8 mouse cellular contexts compared by ENCODE assay signal in genomic region chr11:7210343-7210742, GRCm38 (mm10). TPM values are rescaled to one million over a fixed set of nuclear protein-coding genes. Genes with fewer than 3 reads are reported as not detected.
DNase-seq lines count a peak whose midpoint lies in the region; ATAC-seq and TF ChIP-seq lines count a peak whose summit lies in the region.

No protein-coding gene starts in this region.

- peak; percentile 62; the same call in 1 of the 2 replicates for TF ChIP-seq CTCF in thymus, adult 2 months (IDR thresholded peaks at IDR 0.05; ENCODE audit: borderline replicate concordance, control insufficient read depth, extremely low read depth, insufficient read depth, low read length, poor library complexity)
- TF ChIP-seq CTCF in olfactory bulb, adult 2 months (IDR thresholded peaks at IDR 0.05; ENCODE audit: insufficient read depth, low read depth, low read length) = peak; percentile 90

- no peaks in the 10 kb centered on the region for H3K36me3 ChIP-seq in thymus, adult 2 months (ENCODE audit: control insufficient read depth, insufficient read depth, low read length)
- peaks cover 10% of the 10 kb centered on the region; the same call in 1 of the 2 replicates for H3K36me3 ChIP-seq in kidney, embryonic 14.5 days (ENCODE audit: control insufficient read depth, insufficient read depth, low read length)
- peaks cover 18% of the 10 kb centered on the region for H3K36me3 ChIP-seq in limb, embryonic 13.5 days

- WGBS in thymus, adult 2 months = 25% methylated on average over 6 of the region's 6 CpGs
- 18% methylated on average over 6 of the region's 6 CpGs for WGBS in kidney, embryonic 14.5 days
- 11% methylated on average over 6 of the region's 6 CpGs for WGBS in limb, embryonic 13.5 days
- WGBS in olfactory bulb, adult 2 months = 24% methylated on average over 6 of the region's 6 CpGs

- no peaks in the 10 kb centered on the region; the same call in 1 of the 2 replicates for H3K27me3 ChIP-seq in thymus, adult 2 months (ENCODE audit: control insufficient read depth, insufficient read depth, low read length)
- H3K27me3 ChIP-seq in kidney, embryonic 14.5 days (ENCODE audit: control insufficient read depth, insufficient read depth, low read length) = peaks cover 27% of the 10 kb centered on the region
- H3K27me3 ChIP-seq in limb, embryonic 13.5 days = peaks cover 45% of the 10 kb centered on the region

- no peak overlapping the region for H3K4me3 ChIP-seq in thymus, adult 2 months (ENCODE audit: control insufficient read depth, insufficient read depth, low read length)
- H3K4me3 ChIP-seq in kidney, embryonic 14.5 days (ENCODE audit: low read length) = no peak overlapping the region
- H3K4me3 ChIP-seq in limb, embryonic 13.5 days = peak overlapping the region; percentile 33
- no peak overlapping the region for H3K4me3 ChIP-seq in olfactory bulb, adult 2 months (ENCODE audit: insufficient read depth, low read depth, low read length)

- no peaks in the 10 kb centered on the region for H3K9me3 ChIP-seq in kidney, embryonic 14.5 days (ENCODE audit: control insufficient read depth, low read length)
- H3K9me3 ChIP-seq in limb, embryonic 13.5 days = no peaks in the 10 kb centered on the region

- no peak for TF ChIP-seq POLR2A in thymus, adult 2 months (IDR thresholded peaks at IDR 0.05; ENCODE audit: control insufficient read depth, extremely low read depth, insufficient read depth, low read length, poor library complexity)
- no peak for TF ChIP-seq POLR2A in olfactory bulb, adult 2 months (IDR thresholded peaks at IDR 0.05; ENCODE audit: insufficient read depth, low read depth, low read length)

- peak; percentile 35 for DNase-seq in thymus, adult 2 months
- no peak for DNase-seq in thymus, adult 18-20 months
- DNase-seq in gastrocnemius, postnatal 36 days = peak; percentile 63 to 72
- peak; percentile 81 for DNase-seq in urinary bladder, postnatal 14 days (ENCODE audit: low spot score)

- 0 out of 2 replicates have a peak overlapping the region, but pooled peaks have one; percentile 31 for H3K4me2 ChIP-seq in kidney, embryonic 14.5 days (replicated peaks; ENCODE audit: low read depth, low read length)
- peak overlapping the region; percentile 54 for H3K4me2 ChIP-seq in limb, embryonic 13.5 days (replicated peaks)

- H3K4me1 ChIP-seq in thymus, adult 2 months (replicated peaks; ENCODE audit: control insufficient read depth, insufficient read depth, low read length) = no peaks in the 10 kb centered on the region
- peaks cover 8% of the 10 kb centered on the region; the same call in 1 of the 2 replicates for H3K4me1 ChIP-seq in kidney, embryonic 14.5 days (ENCODE audit: control insufficient read depth, insufficient read depth, low read length)
- H3K4me1 ChIP-seq in limb, embryonic 13.5 days = peaks cover 31% of the 10 kb centered on the region
- H3K4me1 ChIP-seq in olfactory bulb, adult 2 months (ENCODE audit: control insufficient read depth, insufficient read depth, low read length) = peaks cover 13% of the 10 kb centered on the region

- ATAC-seq in common myeloid progenitor, adult 5-6 weeks (replicated peaks; ENCODE audit: low read depth, poor library complexity, severe bottlenecking) = peak; percentile 66; the same call in 1 of the 2 replicates
- ATAC-seq in kidney, embryonic 14.5 days (ENCODE audit: low FRiP score, low TSS enrichment) = no peak
- ATAC-seq in limb, embryonic 13.5 days (ENCODE audit: low FRiP score, low read depth) = peak; percentile 24; the same call in 1 of the 2 replicates

- intact Hi-C loops in gastrocnemius, postnatal 36 days (cut with DNase I) = loop anchor here (1.0 to 10.0 kb wide), 5 partner anchors 127 to 1092 kb away; no protein-coding TSS in a partner anchor

- H3K9ac ChIP-seq in kidney, embryonic 14.5 days (ENCODE audit: low read depth, low read length) = no peak overlapping the region
- no peak overlapping the region for H3K9ac ChIP-seq in limb, embryonic 13.5 days

- no peak overlapping the region for H3K27ac ChIP-seq in thymus, adult 2 months (ENCODE audit: control insufficient read depth, insufficient read depth, low read length)
- H3K27ac ChIP-seq in kidney, embryonic 14.5 days (ENCODE audit: low read depth, low read length) = no peak overlapping the region
- H3K27ac ChIP-seq in limb, embryonic 13.5 days = no peak overlapping the region
- no peak overlapping the region for H3K27ac ChIP-seq in olfactory bulb, adult 2 months (ENCODE audit: insufficient read depth, low read depth, low read length)

RNA-seq across cellular contexts. Expression of gene Igfbp3, which starts 3.4 kb away (rescaled TPM):
- 11.9 and 12.1 TPM in 2 replicates for polyA plus RNA-seq in thymus, adult 2 months (2012; rRNA removed)
- total RNA-seq in common myeloid progenitor, adult 5-6 weeks (2017) = 0.09 TPM in 1 of 2 replicates, not detected in the other
- 10 to 100 TPM; 14.3 to 15.2 TPM for total RNA-seq in gastrocnemius, postnatal 36 days (2021)
- 45.2 and 70.4 TPM in 2 replicates for polyA plus RNA-seq in kidney, embryonic 14.5 days (2014; fragmentation: Nextera tagmentation; extraction: Ambion mirVana)
- polyA plus RNA-seq in limb, embryonic 13.5 days (2015; fragmentation: Nextera tagmentation; extraction: Ambion mirVana) = 152 and 164 TPM in 2 replicates
- not detected in 2 replicates for polyA plus RNA-seq in olfactory bulb, adult 2 months (2012; ENCODE audit: insufficient read depth, insufficient read length, low replicate concordance, missing spikeins)

RNA-seq across cellular contexts. Expression of gene Igfbp1, which starts 12.8 kb away (rescaled TPM):
- polyA plus RNA-seq in thymus, adult 2 months (2012; rRNA removed) = 0.30 and 0.37 TPM in 2 replicates
- not detected in 2 replicates for total RNA-seq in common myeloid progenitor, adult 5-6 weeks (2017)
- total RNA-seq in gastrocnemius, postnatal 36 days (2021) = not detected
- 2.5 and 3.3 TPM in 2 replicates for polyA plus RNA-seq in kidney, embryonic 14.5 days (2014; fragmentation: Nextera tagmentation; extraction: Ambion mirVana)
- 2.3 and 3.6 TPM in 2 replicates for polyA plus RNA-seq in limb, embryonic 13.5 days (2015; fragmentation: Nextera tagmentation; extraction: Ambion mirVana)
- not detected in 2 replicates for polyA plus RNA-seq in olfactory bulb, adult 2 months (2012; ENCODE audit: insufficient read depth, insufficient read length, low replicate concordance, missing spikeins)

RNA-seq across cellular contexts. Expression of gene Gm11985, which starts 22.0 kb away (rescaled TPM):
- polyA plus RNA-seq in thymus, adult 2 months (2012; rRNA removed) = not detected in 2 replicates
- not detected in 2 replicates for total RNA-seq in common myeloid progenitor, adult 5-6 weeks (2017)
- not detected for total RNA-seq in gastrocnemius, postnatal 36 days (2021)
- not detected in 2 replicates for polyA plus RNA-seq in kidney, embryonic 14.5 days (2014; fragmentation: Nextera tagmentation; extraction: Ambion mirVana)
- 0.19 TPM in 1 of 2 replicates, not detected in the other for polyA plus RNA-seq in limb, embryonic 13.5 days (2015; fragmentation: Nextera tagmentation; extraction: Ambion mirVana)
- polyA plus RNA-seq in olfactory bulb, adult 2 months (2012; ENCODE audit: insufficient read depth, insufficient read length, low replicate concordance, missing spikeins) = not detected in 2 replicates

Comparison
In these comparisons a context has a peak if more than half of its experiments do, and no peak if none do; other contexts are left out.
1. DNase-seq: peak in thymus, adult 2 months (single experiment), gastrocnemius, postnatal 36 days (2 of 2) and urinary bladder, postnatal 14 days (single experiment); none in thymus, adult 18-20 months (0 of 2).
2. RNA of gene Igfbp3, which starts 3.4 kb away (polyA plus RNA-seq): 152 to 164 TPM in limb, embryonic 13.5 days, 45.2 to 70.4 TPM in kidney, embryonic 14.5 days and 11.9 to 12.1 TPM in thymus, adult 2 months; not detected in olfactory bulb, adult 2 months; every median in the first group is over 10 times any median in the second.